Mouse (Mus musculus) liver, postnatal 0 days (tissue): ENCODE results near the gene Cyp2d11. TPM values are rescaled to one million over a fixed set of nuclear protein-coding genes. Genes with fewer than 3 reads are reported as not detected.

Experiments
- ATAC-seq: fragments of 200-750 bp; cut with Nextera tagmentation; 2 replicates; pipeline ENCODE4 v1.8.0; 2017; ENCODE audit warnings: mild to moderate bottlenecking, moderate library complexity
- DNase-seq: peaks from one replicate; pipeline ENCODE4 v3.0.0-alpha.2; 2016
- H3K27ac ChIP-seq: fragments of 300-500 bp; sonication (generic); 2 replicates; pipeline ENCODE4 v1.5.1; 2014; ENCODE audit warnings: antibody characterized with exemption, moderate library complexity, mild to moderate bottlenecking, low read depth
- H3K27me3 ChIP-seq: fragments of 300-500 bp; sonication (generic); 2 replicates; pipeline ENCODE4 v1.6.1; 2014; ENCODE audit warnings: low read length, control low read depth, mixed read lengths; ENCODE audit not compliant: insufficient read depth
- H3K36me3 ChIP-seq: fragments of 300-500 bp; sonication (generic); replicated peaks from 2 replicates; pipeline ENCODE4 v1.6.1; 2014; ENCODE audit warnings: mild to moderate bottlenecking, control low read depth, low read length, moderate library complexity, mixed read lengths; ENCODE audit not compliant: insufficient read depth
- H3K4me1 ChIP-seq: fragments of 300-500 bp; sonication (generic); 2 replicates; pipeline ENCODE4 v1.6.1; 2014; ENCODE audit warnings: antibody characterized with exemption, mild to moderate bottlenecking, control low read depth; ENCODE audit not compliant: insufficient read depth
- H3K4me2 ChIP-seq: fragments of 300-500 bp; sonication (generic); 2 replicates; pipeline ENCODE4 v1.6.1; 2014; ENCODE audit warnings: low read depth, mild to moderate bottlenecking, low read length, moderate library complexity, mixed read lengths
- H3K4me3 ChIP-seq: fragments of 300-500 bp; sonication (generic); 2 replicates; pipeline ENCODE4 v1.5.1; 2014; ENCODE audit warnings: low read depth, low read length
- H3K9ac ChIP-seq: fragments of 300-500 bp; sonication (generic); replicated peaks from 2 replicates; pipeline ENCODE4 v1.6.1; 2014; ENCODE audit warnings: mild to moderate bottlenecking, moderate library complexity
- H3K9me3 ChIP-seq: fragments of 300-500 bp; sonication (generic); 2 replicates; pipeline ENCODE4 v1.6.1; 2016; ENCODE audit warnings: mild to moderate bottlenecking, control low read depth, low read length, mixed read lengths
- CTCF ChIP-seq: sonication (generic); IDR thresholded peaks from 2 replicates; pipeline ENCODE4 v1.5.1; 2016; ENCODE audit warnings: antibody characterized with exemption, low read depth
- EP300 ChIP-seq: IDR thresholded peaks from 2 replicates; pipeline ENCODE4 v1.6.1; 2016; ENCODE audit warnings: antibody characterized with exemption, low read depth, mild to moderate bottlenecking
- WGBS: fragments of 180-500 bp; shearing (Covaris S2); extraction: QIAGEN DNeasy Blood & Tissue Kit; methylation state at CpG from one replicate; pipeline ENCODE4 v1.1.7; 2014; ENCODE audit not compliant: insufficient replicate concordance; 5-methylcytosine and 5-hydroxymethylcytosine counted together
- polyA plus RNA-seq: library from polyadenylated mRNA; unstranded; fragments of >200 nt; fragmentation: Nextera tagmentation; extraction: Ambion mirVana; gene quantifications from 2 replicates; pipeline ENCODE4 v1.2.1, GENCODE M21; 2015

Gene Cyp2d11
- polyA plus RNA-seq, 1 experiment from 2014 or later, result 0.25 TPM

GRCm38 (mm10) chr15:82350349-82350748 lies 43.5 kb downstream of the Cyp2d11 start:
- no peak overlapping the region; the same call in 1 of the 2 replicates for H3K9ac ChIP-seq
- 67% methylated on average over 4 of the region's 4 CpGs for WGBS
- no peaks in the 10 kb centered on the region for H3K27me3 ChIP-seq
- H3K4me1 ChIP-seq, result peaks cover 51% of the 10 kb centered on the region
- ATAC-seq (no peak), DNase-seq (no peak)
- H3K9me3 ChIP-seq, result no peaks in the 10 kb centered on the region
- H3K4me3 ChIP-seq, result no peak overlapping the region
- TF ChIP-seq EP300, result no peak
- peak; percentile 27; the same call in 1 of the 2 replicates for TF ChIP-seq CTCF
- H3K4me2 ChIP-seq, result no peak overlapping the region
- peak overlapping the region; percentile 88 for H3K27ac ChIP-seq
- peaks cover 33% of the 10 kb centered on the region for H3K36me3 ChIP-seq

- WGBS, result 86% methylated on average over 2 of the region's 2 CpGs
- no peaks in the 10 kb centered on the region for H3K27me3 ChIP-seq
- H3K4me1 ChIP-seq, result peaks cover 60% of the 10 kb centered on the region
- DNase-seq (no peak), ATAC-seq (no peak)
- peaks cover 36% of the 10 kb centered on the region for H3K36me3 ChIP-seq
- no peaks in the 10 kb centered on the region for H3K9me3 ChIP-seq
- H3K27ac ChIP-seq, result 0 out of 2 replicates have a peak overlapping the region, but pooled peaks have one; percentile 3
- H3K9ac ChIP-seq, result no peak overlapping the region
- TF ChIP-seq EP300 (no peak), CTCF (no peak)
- no peak overlapping the region for H3K4me2 ChIP-seq
- H3K4me3 ChIP-seq, result no peak overlapping the region
Measured at GRCm38 (mm10) chr15:82348999-82349341, 44.9 kb downstream of the Cyp2d11 start.

GRCm38 (mm10) chr15:82348258-82348998 lies 45.4 kb downstream of the Cyp2d11 start:
- no peak overlapping the region for H3K9ac ChIP-seq
- no peak for TF ChIP-seq CTCF
- no peak for TF ChIP-seq EP300
- H3K27me3 ChIP-seq, result no peaks in the 10 kb centered on the region
- no peak overlapping the region; the same call in 1 of the 2 replicates for H3K27ac ChIP-seq
- H3K36me3 ChIP-seq, result peaks cover 40% of the 10 kb centered on the region
- H3K9me3 ChIP-seq, result no peaks in the 10 kb centered on the region
- DNase-seq, result no peak
- no peak overlapping the region for H3K4me3 ChIP-seq
- peaks cover 65% of the 10 kb centered on the region for H3K4me1 ChIP-seq
- ATAC-seq, result no peak
- WGBS, result 79% methylated on average over 8 of the region's 8 CpGs
- peak overlapping the region; percentile 91; the same call in 1 of the 2 replicates for H3K4me2 ChIP-seq

DNA sequence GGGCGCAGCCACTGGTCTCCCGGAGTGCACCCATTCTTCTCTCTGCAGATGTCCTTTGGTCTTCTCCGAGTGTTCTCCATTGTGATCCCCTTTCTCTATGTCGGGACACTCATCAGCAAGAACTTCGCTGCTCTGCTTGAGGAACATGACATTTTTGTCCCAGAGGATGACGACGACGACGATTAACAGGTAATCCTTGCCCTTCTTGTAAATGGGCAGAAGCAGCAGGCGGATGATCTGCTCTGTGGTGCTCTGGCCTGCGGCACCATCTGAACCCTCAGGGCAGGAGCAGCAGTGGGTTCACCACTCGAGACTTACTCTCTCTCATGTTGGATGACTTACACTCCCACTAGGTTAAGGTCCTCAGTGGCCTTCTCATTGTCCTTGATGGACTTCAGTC lies 46.0 kb downstream of the Cyp2d11 start:
- Histone ChIP-seq H3K27ac (peak overlapping the region; percentile 92; the same call in 1 of the 2 replicates), H3K27me3 (no peaks in the 10 kb centered on the region), H3K36me3 (peaks cover 44% of the 10 kb centered on the region), H3K9ac (no peak overlapping the region), H3K4me2 (peak overlapping the region; percentile 91), H3K9me3 (no peaks in the 10 kb centered on the region), H3K4me1 (peaks cover 65% of the 10 kb centered on the region), H3K4me3 (no peak overlapping the region; the same call in 1 of the 2 replicates)
- ATAC-seq, result no peak
- TF ChIP-seq EP300 (no peak), CTCF (no peak)
- no peak for DNase-seq
- 89% methylated on average over 12 of the region's 12 CpGs for WGBS

DNA sequence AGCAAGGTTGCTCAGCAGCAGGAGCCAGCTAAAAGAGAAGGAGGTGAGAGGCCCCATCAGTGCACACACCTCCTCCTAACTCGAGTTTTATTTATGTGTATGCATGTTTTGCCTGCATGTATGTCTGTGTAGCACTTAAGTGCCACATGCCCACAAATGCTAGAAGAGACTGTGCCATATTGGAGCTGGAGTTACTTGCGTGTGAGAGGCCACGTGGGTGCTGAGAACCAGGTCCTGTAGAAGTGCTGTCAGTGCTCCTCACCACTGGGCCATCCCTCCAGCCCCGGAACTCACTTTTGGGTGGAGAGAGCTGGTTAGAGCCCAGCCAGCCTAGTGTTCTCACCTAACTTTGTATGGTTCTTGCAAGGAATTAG lies 46.5 kb downstream of the Cyp2d11 start:
- ATAC-seq (no peak), DNase-seq (no peak)
- peak overlapping the region; percentile 81 for H3K9ac ChIP-seq
- H3K27ac ChIP-seq, result peak overlapping the region; percentile 92
- WGBS, result 62% methylated on average over 4 of the region's 4 CpGs
- no peaks in the 10 kb centered on the region for H3K9me3 ChIP-seq
- peak overlapping the region; percentile 91 for H3K4me2 ChIP-seq
- H3K27me3 ChIP-seq, result no peaks in the 10 kb centered on the region
- H3K4me1 ChIP-seq, result peaks cover 67% of the 10 kb centered on the region
- H3K36me3 ChIP-seq, result peaks cover 44% of the 10 kb centered on the region
- H3K4me3 ChIP-seq, result peak overlapping the region; percentile 73
- no peak for TF ChIP-seq CTCF
- no peak for TF ChIP-seq EP300

DNA sequence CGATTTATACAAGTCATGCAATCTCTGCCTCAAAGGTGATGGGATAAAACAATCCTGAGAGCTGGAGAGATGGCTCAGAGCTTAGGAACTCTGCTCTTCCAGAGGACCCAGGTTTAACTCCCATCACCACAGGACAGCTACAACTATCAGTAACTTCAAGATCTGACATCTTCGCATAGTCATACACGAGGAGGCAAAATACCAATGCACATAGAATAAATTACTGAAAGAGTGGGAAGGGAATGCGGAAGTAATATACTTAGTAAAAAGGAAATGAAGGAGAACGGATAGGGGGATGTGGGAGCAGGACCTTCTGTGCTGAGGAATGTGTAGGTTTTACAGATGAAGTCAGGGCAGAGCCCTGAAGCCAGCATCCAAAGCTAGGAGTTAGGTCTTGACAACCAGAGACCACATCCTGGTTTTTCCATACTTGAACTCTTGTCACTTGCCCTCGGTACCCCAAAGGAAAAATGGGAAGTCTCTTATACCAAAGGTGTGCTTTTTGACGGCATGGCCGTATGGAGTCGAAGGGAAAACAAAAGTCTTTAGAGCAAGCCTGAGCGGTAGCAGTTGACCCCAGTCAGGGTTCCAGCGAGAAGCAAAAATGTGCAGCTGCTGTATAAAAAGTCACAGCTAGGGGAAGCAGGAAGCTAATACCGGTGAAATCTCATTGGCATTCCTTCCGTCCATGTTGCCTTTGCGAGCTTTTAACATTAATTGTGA lies 47.1 kb downstream of the Cyp2d11 start:
- Histone ChIP-seq H3K27me3 (no peaks in the 10 kb centered on the region), H3K27ac (peak overlapping the region; percentile 92), H3K4me1 (peaks cover 71% of the 10 kb centered on the region), H3K4me2 (peak overlapping the region; percentile 91), H3K9me3 (no peaks in the 10 kb centered on the region), H3K36me3 (peaks cover 44% of the 10 kb centered on the region), H3K4me3 (peak overlapping the region; percentile 73), H3K9ac (peak overlapping the region; percentile 81)
- WGBS, result 30% methylated on average over 14 of the region's 14 CpGs
- TF ChIP-seq EP300, result no peak
- TF ChIP-seq CTCF, result peak; percentile 36
- DNase-seq (no peak), ATAC-seq (no peak)
